Mouse (Mus musculus) CH12.LX (cell line): ENCODE measurements around the gene Rpusd3. TPM values are rescaled to one million over a fixed set of nuclear protein-coding genes. Genes with fewer than 3 reads are reported as not detected.

ENCODE experiments used
- DNase-seq: peaks from one replicate; pipeline ENCODE4 v3.0.0-alpha.2; 2013; ENCODE audit errors: extremely low read depth
- H3K27ac ChIP-seq: 2 replicates; pipeline ENCODE4 v1.5.1; 2012; ENCODE audit warnings: low read depth, mild to moderate bottlenecking, control low read depth, moderate library complexity; ENCODE audit not compliant: insufficient read depth
- H3K27me3 ChIP-seq: replicated peaks from 2 replicates; pipeline ENCODE3; 2012; ENCODE audit warnings: inconsistent platforms
- H3K36me3 ChIP-seq, 2 experiments: replicated peaks in 1 of 2; 2 replicates each; pipeline versions ENCODE3 to v1.6.1; 2012; ENCODE audit warnings: inconsistent platforms in 1 of 2, low read length in 1 of 2, mild to moderate bottlenecking in 1 of 2, mixed read lengths in 1 of 2, moderate library complexity in 1 of 2; ENCODE audit not compliant: control insufficient read depth in 1 of 2, insufficient read depth in 1 of 2
- H3K4me1 ChIP-seq, 2 experiments: 2 replicates each; pipeline ENCODE4 v1.6.1; 2012; ENCODE audit warnings: inconsistent platforms in 1 of 2, moderate library complexity in 1 of 2; ENCODE audit not compliant: insufficient read depth in 2 of 2, control insufficient read depth in 1 of 2
- H3K4me2 ChIP-seq: 2 replicates; pipeline ENCODE4 v1.6.1; 2012; ENCODE audit warnings: low read depth, mild to moderate bottlenecking, control low read depth; ENCODE audit not compliant: poor library complexity, insufficient read depth, severe bottlenecking
- H3K4me3 ChIP-seq, 3 experiments: fragments of 150-350 bp in 1 of 3; sonication (generic) in 1 of 3; replicated peaks in 1 of 3; 2 replicates each; pipeline versions ENCODE3 to v1.5.1; 2011 to 2012; ENCODE audit warnings: low read depth in 2 of 3, low read length in 2 of 3, mild to moderate bottlenecking in 2 of 3, moderate library complexity in 2 of 3, control low read depth in 1 of 3, improper control_type of control experiment in 1 of 3, inconsistent platforms in 1 of 3, mixed read lengths in 1 of 3; ENCODE audit not compliant: poor library complexity in 1 of 3
- H3K79me2 ChIP-seq: replicated peaks from 2 replicates; pipeline ENCODE4 v1.6.1; 2012; ENCODE audit warnings: mild to moderate bottlenecking, moderate library complexity; ENCODE audit not compliant: control insufficient read depth, poor library complexity, insufficient read depth, severe bottlenecking; ENCODE audit errors: extremely low read depth
- H3K9ac ChIP-seq: 2 replicates; pipeline ENCODE4 v1.6.1; 2012; ENCODE audit warnings: low read depth, mild to moderate bottlenecking, control low read depth, moderate library complexity; ENCODE audit not compliant: insufficient read depth
- H3K9me3 ChIP-seq: replicated peaks from 2 replicates; pipeline ENCODE3; 2012; ENCODE audit warnings: low read length, inconsistent platforms, mixed read lengths
- BHLHE40 ChIP-seq: IDR thresholded peaks from 2 replicates; pipeline ENCODE4 v1.6.1; 2011; ENCODE audit warnings: mild to moderate bottlenecking, low read depth, low read length, improper control_type of control experiment
- CTCF ChIP-seq, 2 experiments: IDR thresholded peaks in 1 of 2; conservative IDR thresholded peaks in 1 of 2; 2 replicates each; pipeline ENCODE4 v1.5.1; 2011 to 2012; ENCODE audit warnings: low read depth in 2 of 2, low read length in 2 of 2, improper control_type of control experiment in 1 of 2, inconsistent platforms in 1 of 2, mild to moderate bottlenecking in 1 of 2, moderate library complexity in 1 of 2
- E2F4 ChIP-seq: IDR thresholded peaks from 2 replicates; pipeline ENCODE4 v1.6.1; 2011; ENCODE audit warnings: low read depth, low read length, improper control_type of control experiment; ENCODE audit not compliant: insufficient replicate concordance
- ELF1 ChIP-seq: IDR thresholded peaks from 2 replicates; pipeline ENCODE4 v1.6.1; 2014; ENCODE audit warnings: low read depth, mild to moderate bottlenecking, inconsistent platforms, low read length, improper control_type of control experiment
- EP300 ChIP-seq: IDR thresholded peaks from 2 replicates; pipeline ENCODE4 v1.6.1; 2011; ENCODE audit warnings: low read length, improper control_type of control experiment
- GABPA ChIP-seq: IDR thresholded peaks from 2 replicates; pipeline ENCODE4 v1.6.1; 2012; ENCODE audit warnings: low read depth, low read length, improper control_type of control experiment, inconsistent platforms; ENCODE audit not compliant: insufficient replicate concordance
- HCFC1 ChIP-seq: IDR thresholded peaks from 2 replicates; pipeline ENCODE4 v1.6.1; 2012; ENCODE audit warnings: low read depth, mild to moderate bottlenecking, inconsistent platforms, low read length, improper control_type of control experiment
- IRF4 ChIP-seq: IDR thresholded peaks from 2 replicates; pipeline ENCODE4 v1.6.1; 2014; ENCODE audit warnings: low read depth, mild to moderate bottlenecking, inconsistent platforms, low read length, improper control_type of control experiment
- KAT2A ChIP-seq: IDR thresholded peaks from 2 replicates; pipeline ENCODE4 v1.6.1; 2012; ENCODE audit warnings: low read length, improper control_type of control experiment, inconsistent platforms; ENCODE audit not compliant: insufficient replicate concordance
- MAFK ChIP-seq: IDR thresholded peaks from 2 replicates; pipeline ENCODE4 v1.6.1; 2011; ENCODE audit warnings: low read length, improper control_type of control experiment; ENCODE audit not compliant: insufficient replicate concordance
- MAX ChIP-seq: IDR thresholded peaks from 2 replicates; pipeline ENCODE4 v1.6.1; 2011; ENCODE audit warnings: low read length, improper control_type of control experiment
- MAZ ChIP-seq: IDR thresholded peaks from 2 replicates; pipeline ENCODE4 v1.6.1; 2012; ENCODE audit warnings: low read depth, mild to moderate bottlenecking, inconsistent platforms, low read length, improper control_type of control experiment, moderate library complexity
- MEF2A ChIP-seq: IDR thresholded peaks from 2 replicates; pipeline ENCODE4 v1.6.1; 2014; ENCODE audit warnings: low read depth, mild to moderate bottlenecking, inconsistent platforms, low read length, improper control_type of control experiment, borderline replicate concordance
- MXI1 ChIP-seq: IDR thresholded peaks from 2 replicates; pipeline ENCODE4 v1.6.1; 2011; ENCODE audit warnings: mild to moderate bottlenecking, low read depth, low read length, improper control_type of control experiment
- MYC ChIP-seq: IDR thresholded peaks from 2 replicates; pipeline ENCODE4 v1.6.1; 2011; ENCODE audit warnings: low read depth, mild to moderate bottlenecking, improper control_type of control experiment, low read length
- NELFE ChIP-seq: IDR thresholded peaks from 2 replicates; pipeline ENCODE4 v1.6.1; 2011; ENCODE audit warnings: low read depth, low read length, improper control_type of control experiment
- NRF1 ChIP-seq: IDR thresholded peaks from 2 replicates; pipeline ENCODE4 v1.6.1; 2014; ENCODE audit warnings: low read depth, mild to moderate bottlenecking, inconsistent platforms, low read length, improper control_type of control experiment, moderate library complexity
- POLR2A ChIP-seq: IDR thresholded peaks from 2 replicates; pipeline ENCODE4 v1.6.1; 2011; ENCODE audit warnings: low read depth, mild to moderate bottlenecking, improper control_type of control experiment, low read length
- POLR2AphosphoS2 ChIP-seq: IDR thresholded peaks from 2 replicates; pipeline ENCODE4 v1.6.1; 2011; ENCODE audit warnings: low read depth, low read length, improper control_type of control experiment
- RAD21 ChIP-seq: IDR thresholded peaks from 2 replicates; pipeline ENCODE4 v1.6.1; 2011; ENCODE audit warnings: low read depth, mild to moderate bottlenecking, low read length, improper control_type of control experiment, moderate library complexity
- RCOR1 ChIP-seq: conservative IDR thresholded peaks from 2 replicates; pipeline ENCODE4 v1.6.1; 2012; ENCODE audit warnings: low read depth, mild to moderate bottlenecking, inconsistent platforms, low read length, improper control_type of control experiment
- SIN3A ChIP-seq: IDR thresholded peaks from 2 replicates; pipeline ENCODE4 v1.6.1; 2012; ENCODE audit warnings: low read length, improper control_type of control experiment, inconsistent platforms
- TBP ChIP-seq: conservative IDR thresholded peaks from 2 replicates; pipeline ENCODE4 v1.6.1; 2011; ENCODE audit warnings: low read depth, low read length, improper control_type of control experiment
- TCF12 ChIP-seq: IDR thresholded peaks from 2 replicates; pipeline ENCODE4 v1.6.1; 2014; ENCODE audit warnings: low read depth, mild to moderate bottlenecking, inconsistent platforms, low read length, improper control_type of control experiment
- ZMIZ1 ChIP-seq: IDR thresholded peaks from 2 replicates; pipeline ENCODE4 v1.6.1; 2012; ENCODE audit warnings: low read depth, mild to moderate bottlenecking, inconsistent platforms, low read length, improper control_type of control experiment
- dilution Hi-C: fragments of 300-500 bp; cut with MboI; formaldehyde crosslinking; loops from 2 replicates; pipeline ENCODE4 v1.14.3; 2020; ENCODE audit warnings: low sequenced_read_pairs; ENCODE audit not compliant: extremely low pct_unique_long_range_greater_than_20kb, extremely low pct_ligation_motif_present
- in situ Hi-C: fragments of 300-500 bp; cut with MboI; formaldehyde crosslinking; loops from 3 replicates; pipeline ENCODE4 v1.14.3; 2019; ENCODE audit warnings: low sequenced_read_pairs, low pct_ligation_motif_present, low pct_unique_long_range_greater_than_20kb, mixed read lengths
- polyA plus RNA-seq: library from polyadenylated mRNA; unstranded; fragments of >175 nt; gene quantifications from 2 replicates; pipeline ENCODE4 v1.2.1, GENCODE M21; 2012; ENCODE audit warnings: low read depth; ENCODE audit not compliant: insufficient read length
- total RNA-seq, 2 experiments: library from RNA; depleted of rRNA; stranded (reverse); fragments of 300-350 nt in 1 of 2; fragments of >200 nt in 1 of 2; gene quantifications; 2 replicates each; pipeline ENCODE4 v1.2.3; 2012 to 2014

Rpusd3 gene
- total and polyA plus RNA-seq, 3 experiments = 22.1 to 26.5 (median 26.3) TPM

GRCm38 (mm10) chr6:113443091-113443490 lies 24.0 kb upstream of the Rpusd3 start:
- Histone ChIP-seq H3K4me2 (peak overlapping the region; percentile 55), H3K27ac (no peak overlapping the region; the same call in 1 of the 2 replicates), H3K9ac (peak overlapping the region; percentile 77), H3K4me3 (peak overlapping the region; percentile 94 to 100 (median 95)), H3K27me3 (no peaks in the 10 kb centered on the region), H3K9me3 (no peaks in the 10 kb centered on the region), H3K4me1 (peaks cover 4 to 40% of the 10 kb centered on the region in 2 experiments), H3K36me3 (peaks cover 21 to 32% of the 10 kb centered on the region in 2 experiments), H3K79me2 (peaks cover 13% of the 10 kb centered on the region)
- peak; percentile 80 for TF ChIP-seq MYC
- TF ChIP-seq MAX = no peak
- TF ChIP-seq RAD21 = no peak
- peak in 1 of 2 experiments; percentile 57; a peak in 2 of 4 replicates for TF ChIP-seq CTCF (conservative IDR thresholded peaks at IDR 0.05 in 1 of 2, IDR thresholded peaks at IDR 0.05 in 1 of 2; ENCODE audit: low read depth in 2 of 2, low read length in 2 of 2)
- no peak for TF ChIP-seq TCF12
- peak; percentile 94 for TF ChIP-seq BHLHE40
- TF ChIP-seq HCFC1 = no peak
- no peak for TF ChIP-seq SIN3A
- TF ChIP-seq E2F4 = no peak
- no peak for TF ChIP-seq RCOR1
- TF ChIP-seq MEF2A = no peak
- no peak for TF ChIP-seq TBP
- no peak for TF ChIP-seq GABPA
- TF ChIP-seq MAZ = no peak
- TF ChIP-seq POLR2A = no peak
- TF ChIP-seq MXI1 = no peak
- peak; percentile 69 for DNase-seq
- dilution Hi-C loops (no loop called here), in situ Hi-C loops (no loop called here)

GRCm38 (mm10) chr6:113442442-113443090 lies 23.4 kb upstream of the Rpusd3 start, which contains the start of gene Jagn1:
Gene Jagn1 (plus strand): TSS chr6:113442569.
- H3K27ac ChIP-seq = peak within 1 kb of the TSS; percentile 26; the same call in 1 of the 2 replicates
- H3K36me3 ChIP-seq = peaks cover 16 to 27% of the 10 kb centered on the region in 2 experiments
- peak within 1 kb of the TSS; percentile 77 for H3K9ac ChIP-seq
- H3K79me2 ChIP-seq = peaks cover 13% of the 10 kb centered on the region
- H3K27me3 ChIP-seq = no peaks in the 10 kb centered on the region
- in situ Hi-C loops (no loop called here), dilution Hi-C loops (no loop called here)
- H3K4me1 ChIP-seq = peaks cover 4 to 40% of the 10 kb centered on the region in 2 experiments
- TF ChIP-seq KAT2A = peak; percentile 70; the same call in 1 of the 2 replicates
- TF ChIP-seq MYC = peak; percentile 89
- peak; percentile 85 for TF ChIP-seq NRF1
- peak; percentile 18; the same call in 1 of the 2 replicates for TF ChIP-seq GABPA
- TF ChIP-seq MAZ = no peak
- no peak for TF ChIP-seq MAFK
- TF ChIP-seq IRF4 = no peak
- TF ChIP-seq MXI1 = peak; percentile 95
- peak; percentile 72; the same call in 1 of the 2 replicates for TF ChIP-seq SIN3A
- no peak for TF ChIP-seq POLR2AphosphoS2
- TF ChIP-seq POLR2A = peak; percentile 90
- TF ChIP-seq TBP = peak; percentile 89
- peak; percentile 90 for TF ChIP-seq ELF1
- peak; percentile 67; the same call in 1 of the 2 replicates for TF ChIP-seq NELFE
- TF ChIP-seq EP300 = no peak
- TF ChIP-seq BHLHE40 = 0 out of 2 replicates have a peak, but pooled peaks have one; percentile 31
- TF ChIP-seq TCF12 = peak; percentile 83
- peak; percentile 86 for TF ChIP-seq HCFC1
- TF ChIP-seq MAX = peak; percentile 74; the same call in 1 of the 2 replicates
- 0 out of 2 replicates have a peak, but pooled peaks have one; percentile 54 for TF ChIP-seq ZMIZ1
- peak; percentile 31; the same call in 1 of the 2 replicates for TF ChIP-seq MEF2A
- no peaks in the 10 kb centered on the region for H3K9me3 ChIP-seq
- peak; percentile 96 for DNase-seq
- peak within 1 kb of the TSS; percentile 55 for H3K4me2 ChIP-seq
- H3K4me3 ChIP-seq = peak within 1 kb of the TSS; percentile 94 to 100 (median 95)
